Mouse (Mus musculus) retina, postnatal 7 days (tissue): ENCODE results near the gene Ppp1r13b.

Experiments used
- DNase-seq: peaks from one replicate; pipeline ENCODE4 v3.0.0-alpha.2; 2012; ENCODE audit warnings: low read depth, low spot score

Gene Ppp1r13b

DNA sequence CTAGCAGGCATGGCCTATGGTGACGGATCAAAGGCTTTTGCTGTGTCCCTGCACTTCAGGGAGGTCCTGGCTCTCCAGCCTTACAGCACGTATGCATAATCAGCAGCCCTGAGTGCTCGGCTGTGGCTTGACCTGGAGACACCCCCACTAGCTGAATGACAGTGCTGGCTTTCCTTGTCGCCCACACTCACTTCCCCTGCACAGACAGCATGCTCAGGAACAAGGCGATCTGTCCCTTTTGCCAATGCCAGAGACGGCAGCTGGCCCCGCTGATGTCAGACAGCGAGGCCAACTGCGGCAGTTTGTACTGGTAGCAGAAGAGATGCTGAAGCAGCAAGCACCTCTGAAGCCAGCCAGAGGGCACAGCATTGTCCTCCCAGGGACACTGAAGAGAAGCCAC lies 12.1 kb upstream of the Ppp1r13b start:
- no peak for DNase-seq

DNA sequence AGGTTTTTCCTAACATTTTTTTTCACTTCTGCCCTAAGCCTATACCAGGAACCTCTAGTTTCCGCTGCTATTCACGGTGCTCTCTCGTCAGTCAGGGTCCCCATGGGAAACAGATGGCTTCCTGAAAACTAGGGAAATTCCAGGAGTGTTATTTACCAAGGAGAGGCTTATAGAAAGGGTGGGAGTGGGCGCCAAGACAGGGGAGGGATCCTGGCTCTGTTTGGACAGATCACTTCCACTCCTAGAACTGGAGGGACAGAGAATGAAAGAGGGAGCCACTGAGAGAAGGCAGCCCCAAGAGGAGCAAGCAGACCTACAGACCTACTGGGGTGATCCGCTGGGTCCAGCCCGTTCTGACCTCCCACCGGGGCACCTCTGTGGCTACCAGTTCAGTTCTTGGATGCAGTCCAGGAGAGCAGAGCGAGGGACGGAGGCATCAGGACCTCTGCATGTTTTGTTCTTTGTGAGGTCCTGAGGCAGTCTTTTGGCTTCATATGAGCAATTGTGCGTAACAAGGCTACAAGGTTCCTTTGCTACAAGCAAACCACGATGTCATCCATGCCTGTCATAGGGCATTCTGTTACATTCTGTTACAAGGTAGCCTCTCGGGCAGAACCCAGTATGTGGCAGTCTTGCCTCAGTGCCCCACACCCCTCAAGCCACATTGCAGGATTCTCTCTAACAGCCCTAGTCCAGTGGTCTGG lies 8.8 kb upstream of the Ppp1r13b start:
- no peak for DNase-seq

DNA sequence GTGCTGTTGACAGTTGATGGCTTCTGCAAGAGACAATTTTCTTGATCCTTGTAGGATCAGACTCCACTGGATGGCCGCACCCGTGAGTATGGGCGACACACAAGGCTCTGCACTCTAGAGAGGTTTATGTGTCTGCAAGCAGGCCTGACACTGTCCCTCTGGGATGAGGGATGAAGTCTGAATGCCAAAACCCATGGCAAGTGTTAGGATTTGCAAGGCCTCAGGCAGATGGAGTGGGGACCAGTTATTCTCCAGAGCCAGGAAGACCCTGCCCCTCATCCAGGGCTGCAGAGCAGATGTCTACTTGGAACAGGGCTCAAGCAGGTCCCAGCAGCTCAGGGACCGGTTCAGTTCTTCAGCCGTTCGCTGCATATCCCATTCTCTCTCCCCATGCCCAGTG lies 7.9 kb upstream of the Ppp1r13b start:
- DNase-seq: no peak

DNA sequence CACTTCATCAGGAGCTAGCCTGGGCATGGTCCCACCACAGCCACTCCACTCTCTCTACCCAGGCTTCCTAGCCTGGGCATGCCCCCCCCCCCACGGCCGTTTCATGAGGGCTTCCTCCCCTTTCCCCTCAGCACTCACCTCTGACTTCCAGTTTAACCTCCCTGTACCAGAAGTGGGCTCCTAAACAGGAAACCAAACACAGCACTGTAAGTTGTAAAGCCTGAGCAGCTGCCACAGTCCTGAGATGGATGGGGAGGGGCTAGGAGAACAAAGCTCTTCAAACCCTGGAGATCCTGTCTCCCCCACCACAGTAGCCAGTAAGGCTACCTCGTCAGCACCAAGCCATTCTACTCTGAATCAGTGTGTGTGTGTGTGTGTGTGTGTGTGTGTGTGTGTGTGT lies 6.1 kb upstream of the Ppp1r13b start:
- no peak for DNase-seq

DNA sequence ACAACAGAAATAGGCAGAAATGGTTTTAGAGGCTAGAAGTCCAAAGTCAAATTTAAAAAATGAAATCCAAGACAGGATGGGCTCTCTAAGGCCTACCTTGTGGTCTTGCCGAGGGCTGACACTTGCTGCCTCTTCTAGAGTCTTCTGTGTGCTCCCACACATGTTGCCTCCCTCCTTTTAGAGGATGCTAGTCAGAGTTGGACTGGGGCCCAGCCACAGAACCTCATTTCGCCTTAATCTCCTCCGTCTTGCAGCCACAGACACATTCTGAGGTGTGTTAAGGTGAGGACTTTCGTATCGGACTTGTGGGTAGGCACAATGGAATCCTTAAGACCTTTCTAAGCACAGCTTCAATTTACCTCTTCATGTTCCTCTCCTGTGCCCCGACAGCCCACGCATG lies 4.9 kb upstream of the Ppp1r13b start:
- no peak for DNase-seq

DNA sequence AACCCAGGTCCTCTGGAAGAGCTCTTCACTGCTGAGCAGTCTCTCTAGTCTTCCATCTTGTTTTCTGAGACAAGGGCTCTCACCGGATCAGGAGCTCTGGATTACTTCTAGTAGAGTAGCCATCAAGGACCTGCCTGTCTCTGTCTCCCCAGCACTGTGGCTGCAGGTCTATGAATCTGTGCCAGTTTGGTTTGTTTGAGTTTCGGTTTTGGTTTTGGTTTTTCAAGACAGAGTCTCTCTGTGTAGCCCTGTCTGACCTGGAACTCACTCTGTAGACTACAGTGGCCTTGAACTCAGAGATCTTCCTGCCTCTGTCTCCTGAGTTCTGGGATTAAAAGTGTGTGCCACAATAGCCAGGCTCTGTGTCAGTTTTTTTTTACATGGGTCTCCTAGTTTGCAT lies 3.9 kb upstream of the Ppp1r13b start:
- no peak for DNase-seq

DNA sequence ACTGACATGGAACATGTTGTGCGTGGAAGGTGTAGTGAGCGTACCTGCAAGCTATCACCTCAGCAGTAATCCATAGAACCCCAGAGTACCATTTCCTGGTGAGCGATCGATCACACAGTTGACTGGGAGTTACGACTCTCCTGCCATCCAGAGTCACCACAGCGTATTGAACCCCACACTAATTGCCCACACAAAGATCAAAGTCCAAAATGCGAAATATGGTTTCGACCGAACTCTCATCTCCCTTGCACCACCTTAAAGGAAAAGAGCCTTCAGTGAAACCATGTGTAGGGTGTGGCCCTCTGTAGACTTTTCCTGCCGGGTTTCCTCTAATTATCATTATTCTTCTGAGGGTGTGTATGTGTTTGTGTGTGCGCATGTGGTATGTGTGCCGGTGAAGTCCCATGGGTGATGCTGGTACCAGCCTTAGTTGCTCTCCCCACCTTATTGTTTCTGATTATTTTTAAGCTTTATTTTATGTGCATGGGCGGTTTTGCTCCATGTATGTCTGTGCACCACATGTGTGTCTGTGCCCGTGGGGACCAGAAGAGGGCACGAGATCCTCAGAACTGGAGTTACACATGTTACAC lies 3.4 kb upstream of the Ppp1r13b start:
- DNase-seq: no peak

DNA sequence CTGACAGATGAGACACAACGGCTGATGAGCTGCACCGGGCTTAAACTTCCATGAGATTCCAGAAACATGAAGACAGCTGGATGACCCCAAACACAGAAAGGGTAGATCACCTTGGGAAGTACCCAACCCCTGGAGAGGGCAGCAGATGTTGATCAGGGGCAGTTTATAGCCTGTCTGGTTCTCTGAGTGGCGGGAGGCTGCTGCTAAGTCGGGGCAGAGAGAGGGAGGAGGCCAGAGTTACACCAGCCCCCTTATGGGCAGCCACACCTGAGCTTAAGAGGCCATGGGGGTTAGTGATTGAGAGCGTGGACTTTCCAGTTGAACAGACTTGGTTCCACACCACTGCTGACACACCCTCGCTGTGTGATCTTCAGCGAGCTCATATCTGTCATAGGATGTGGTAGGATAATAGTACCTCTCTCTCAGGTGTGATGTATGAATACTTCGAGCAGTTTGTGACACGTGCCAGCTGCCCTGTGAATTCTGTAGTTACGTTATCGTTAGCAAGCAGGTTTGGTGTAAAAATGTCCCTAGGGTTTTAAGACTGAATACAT lies 1.2 kb upstream of the Ppp1r13b start:
- no peak for DNase-seq

DNA sequence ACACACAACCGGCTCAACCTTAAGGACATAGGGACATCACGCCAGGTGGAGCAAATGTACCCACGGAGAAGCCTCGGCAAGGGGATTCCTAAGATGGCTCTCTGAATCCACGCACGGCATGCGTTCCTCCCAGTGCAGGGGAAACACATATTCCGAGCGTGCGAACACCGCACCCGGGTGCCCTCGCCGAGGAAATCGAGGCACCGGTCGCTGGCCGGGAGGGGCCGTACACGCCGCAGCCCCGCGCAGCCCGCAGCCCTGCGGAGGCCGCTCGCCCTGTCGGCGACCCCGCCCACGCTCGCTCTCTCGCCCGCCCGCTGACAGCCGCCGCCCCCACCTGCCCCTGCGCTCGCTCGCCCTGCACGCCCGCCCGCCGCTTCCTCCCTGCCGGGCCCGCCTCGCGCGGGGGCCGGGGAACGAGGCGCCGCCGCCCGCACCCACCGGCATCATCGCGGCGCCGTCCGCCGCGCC lies 454 bp downstream of the Ppp1r13b start:
- peak; percentile 11 for DNase-seq

DNA sequence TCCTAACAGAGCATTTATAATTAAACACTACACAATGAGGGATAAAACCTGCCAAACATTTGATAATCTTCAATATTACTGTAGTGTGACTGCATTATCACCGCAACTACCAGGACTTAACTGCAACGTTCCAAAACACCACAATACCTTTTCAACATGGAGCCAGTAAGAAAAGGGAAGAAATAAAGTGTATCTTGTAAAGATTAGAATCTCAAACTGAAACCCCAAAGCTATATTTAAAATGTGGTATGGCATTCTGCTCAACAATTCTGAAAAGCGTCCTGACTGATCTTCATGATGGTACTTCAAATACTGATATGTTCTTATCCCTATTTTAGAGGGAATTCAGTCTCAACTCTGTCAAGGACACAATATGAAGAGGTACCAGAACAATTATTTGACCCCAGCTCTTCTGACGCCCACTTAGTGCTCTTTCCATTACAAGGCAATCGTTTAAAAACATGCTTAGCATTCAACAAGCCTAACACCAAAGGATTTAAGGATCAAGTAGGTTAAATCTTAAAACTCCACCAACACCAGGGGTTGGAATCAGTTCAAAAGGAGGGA lies 1.5 kb downstream of the Ppp1r13b start:
- DNase-seq: no peak

DNA sequence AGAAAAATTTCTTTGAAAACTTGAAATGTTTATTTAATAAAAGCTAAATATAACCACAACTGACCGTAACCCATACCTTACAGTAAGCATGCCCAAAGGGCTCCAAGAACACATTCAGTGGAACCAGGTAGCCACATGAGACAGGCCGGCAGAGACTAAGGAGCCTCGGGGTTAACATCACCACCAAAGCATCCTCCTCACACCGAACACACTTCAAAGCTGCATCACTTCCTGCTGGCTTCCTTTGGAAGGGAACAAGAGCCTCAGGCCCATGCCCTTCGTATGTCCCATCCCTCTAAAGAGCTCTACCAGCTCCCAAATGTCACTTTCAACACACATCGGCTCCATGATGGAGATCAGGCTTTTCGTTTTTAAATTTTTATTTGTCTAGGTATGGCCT lies 5.4 kb downstream of the Ppp1r13b start:
- no peak for DNase-seq

DNA sequence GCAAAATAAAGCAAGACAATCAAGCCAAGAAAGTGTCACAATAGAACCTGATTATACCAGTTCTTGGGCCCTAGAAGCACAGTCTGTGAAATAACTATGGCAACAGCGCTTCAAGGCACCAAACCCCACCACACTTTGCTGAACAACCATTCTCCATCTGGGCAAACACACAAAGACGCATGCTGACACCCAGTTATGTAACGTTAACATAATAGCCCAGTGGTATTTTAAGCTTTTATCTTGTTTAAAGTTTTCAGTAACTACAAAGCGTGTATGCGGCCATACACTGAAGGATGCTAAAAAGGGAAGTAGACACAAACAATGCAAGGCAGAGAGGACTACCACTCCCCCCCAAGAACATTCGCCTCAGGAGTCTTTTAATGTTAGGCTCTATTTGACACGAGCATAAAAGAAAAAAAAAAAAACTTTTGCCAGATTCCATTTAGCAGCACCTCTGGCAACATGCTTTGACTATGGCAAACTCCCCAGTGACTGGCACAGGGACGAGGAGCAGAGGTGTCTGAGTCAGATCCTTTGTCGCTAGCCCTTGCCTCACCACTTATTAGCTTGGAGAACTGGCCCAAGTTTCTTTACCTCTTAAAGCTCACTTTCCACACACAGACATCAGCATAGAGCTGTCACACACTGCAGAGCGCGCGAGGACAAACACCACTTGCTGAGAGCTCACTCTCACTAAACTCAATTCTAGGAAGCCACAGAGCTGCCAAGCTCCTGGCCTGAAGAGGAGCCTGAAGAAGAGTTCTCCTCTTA lies 6.6 kb downstream of the Ppp1r13b start:
- no peak for DNase-seq

DNA sequence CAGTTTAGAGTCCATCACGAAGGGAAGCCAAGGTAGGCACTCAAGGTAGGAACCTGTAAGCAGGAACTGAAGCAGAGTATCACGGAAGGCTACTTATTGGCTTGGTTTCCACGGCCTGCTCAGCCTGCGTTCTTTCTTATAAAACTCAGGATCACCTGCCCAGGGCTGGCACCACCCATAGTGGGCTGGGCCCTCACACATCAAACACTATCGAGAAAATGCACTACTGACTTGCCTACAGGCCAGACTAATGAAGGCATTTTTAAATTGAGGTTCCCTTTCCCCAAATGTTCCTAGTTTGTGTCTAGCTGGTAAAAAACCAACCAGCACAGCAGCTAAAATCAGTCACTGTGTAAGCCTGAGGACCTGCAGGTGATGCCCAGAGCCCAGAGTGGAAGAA lies 8.3 kb downstream of the Ppp1r13b start:
- no peak for DNase-seq

DNA sequence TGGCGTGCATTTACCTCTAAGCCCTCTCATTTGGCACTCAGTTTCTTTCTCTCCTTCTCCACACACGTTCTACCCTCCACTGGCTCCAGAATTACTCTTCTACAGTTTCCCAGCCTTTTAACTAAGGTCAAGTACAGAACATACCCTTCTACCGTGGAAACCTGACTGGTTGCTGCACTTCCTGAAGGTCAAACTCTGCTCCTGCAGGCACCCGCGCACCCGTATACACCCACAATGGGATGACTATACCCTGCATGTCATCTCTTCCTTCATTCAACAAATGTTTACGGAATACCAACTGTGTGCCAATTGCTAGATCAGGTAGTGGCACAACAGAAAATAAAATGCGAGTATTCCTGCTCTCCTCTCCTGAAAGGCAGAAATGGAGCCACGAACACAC lies 9.2 kb downstream of the Ppp1r13b start:
- no peak for DNase-seq

DNA sequence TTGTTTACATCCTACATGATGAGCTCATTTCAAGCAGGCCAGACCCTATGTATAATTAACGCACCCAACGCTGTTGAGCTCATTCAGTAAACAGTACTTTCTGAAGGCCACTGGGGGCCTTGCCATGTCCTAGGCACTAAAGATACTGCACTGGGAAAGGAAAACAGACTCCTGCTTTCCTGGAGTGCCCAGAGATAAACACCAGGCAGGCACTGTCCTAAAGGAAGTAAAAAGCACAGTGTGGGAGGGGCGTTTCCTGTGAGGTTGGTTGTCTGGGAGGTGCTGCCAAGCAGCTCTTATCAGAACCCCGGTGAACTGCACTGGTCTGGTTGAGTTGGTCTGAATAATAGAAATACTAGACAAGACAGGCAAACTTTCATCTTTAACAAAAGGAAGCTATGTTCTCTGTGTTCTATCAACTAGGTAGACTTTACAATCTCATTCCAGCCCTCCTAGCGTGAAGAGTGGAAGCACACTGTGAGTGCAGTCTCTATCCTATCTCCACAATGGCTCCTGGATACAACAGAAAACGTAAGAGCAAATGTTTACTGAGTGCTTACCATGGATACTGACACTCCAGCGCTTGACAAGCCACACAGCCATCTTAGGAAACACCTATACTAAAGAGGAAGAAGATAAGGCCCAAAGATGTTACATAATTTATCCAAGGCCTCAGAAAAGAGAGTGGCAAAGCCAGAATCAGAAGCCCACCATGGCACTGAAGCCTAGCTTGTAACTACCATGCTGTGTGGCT lies 10.8 kb downstream of the Ppp1r13b start:
- DNase-seq: no peak

DNA sequence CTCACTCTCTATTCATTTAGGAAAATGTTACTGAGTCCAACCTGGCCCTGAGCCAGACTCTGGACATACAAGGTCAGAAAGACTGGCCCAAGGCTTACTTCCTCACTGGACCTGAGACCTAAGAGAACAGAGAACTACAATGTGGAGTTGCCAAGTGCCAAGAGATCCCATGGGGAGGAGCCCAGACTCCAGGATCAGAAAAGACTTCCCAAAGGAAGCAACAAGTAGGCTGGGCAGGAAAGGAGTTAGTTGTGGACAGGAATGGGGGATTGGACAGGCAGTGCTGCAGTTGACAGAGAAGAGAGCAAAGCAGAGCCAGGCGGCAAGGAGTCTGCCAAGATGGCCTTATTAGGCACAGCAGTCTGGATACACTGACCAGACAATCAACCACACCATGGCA lies 13.8 kb downstream of the Ppp1r13b start:
- no peak for DNase-seq

DNA sequence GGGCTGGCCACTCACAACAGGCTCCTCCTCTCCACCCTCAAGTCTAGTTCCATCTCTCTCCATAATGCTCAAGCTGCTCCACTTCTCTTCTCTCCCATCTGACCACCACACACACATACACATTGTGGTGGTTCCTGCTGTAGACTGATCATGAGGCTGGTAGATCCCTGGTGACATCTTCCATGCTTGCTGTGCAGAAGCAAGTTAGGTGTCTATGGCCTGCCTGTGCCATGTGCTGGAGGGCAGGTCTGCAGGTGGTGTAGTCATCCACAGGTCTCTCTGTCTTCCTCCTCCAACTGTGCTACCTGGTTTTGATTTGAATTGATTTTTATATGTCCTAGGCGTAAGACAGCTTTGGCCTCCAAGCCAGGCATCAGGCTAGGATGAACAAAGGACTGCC lies 14.9 kb downstream of the Ppp1r13b start:
- DNase-seq: no peak

DNA sequence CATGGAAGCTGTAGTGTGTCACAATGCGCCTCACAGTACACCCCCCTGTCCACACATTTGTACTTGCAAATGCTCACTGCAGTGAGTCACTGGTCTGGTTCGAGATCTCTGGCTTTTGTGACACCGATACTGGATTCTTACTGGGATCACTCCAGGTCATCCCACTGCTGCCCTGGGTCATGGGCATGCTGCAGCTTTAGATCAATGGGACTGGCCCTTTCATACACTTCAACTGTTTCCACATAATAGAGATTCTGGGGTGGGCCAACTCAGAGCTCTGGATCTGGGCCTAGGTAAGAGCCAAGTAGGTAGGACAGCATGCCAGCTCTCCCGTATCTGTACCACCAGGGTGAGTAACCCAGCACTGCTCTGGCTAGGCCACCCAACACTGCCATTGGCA lies 16.1 kb downstream of the Ppp1r13b start:
- DNase-seq: no peak

DNA sequence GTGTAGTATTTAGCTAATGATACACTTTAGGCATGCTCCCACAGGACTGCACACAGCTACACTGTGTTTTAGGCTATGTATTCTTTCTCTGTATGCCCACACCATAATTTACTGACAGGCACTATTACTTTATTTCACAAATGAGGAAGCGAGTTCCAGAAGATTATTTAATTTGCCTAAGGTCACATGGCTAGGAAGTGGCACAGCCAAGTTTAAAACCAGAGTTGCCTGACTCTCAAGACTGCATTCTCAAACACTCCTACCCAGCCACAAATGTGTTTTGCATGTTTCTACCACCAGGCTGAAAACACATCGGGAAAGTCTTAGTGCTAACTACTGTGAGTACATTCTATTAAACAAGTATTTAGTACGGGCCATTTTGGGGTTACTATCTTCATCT lies 18.7 kb downstream of the Ppp1r13b start:
- DNase-seq: no peak

DNA sequence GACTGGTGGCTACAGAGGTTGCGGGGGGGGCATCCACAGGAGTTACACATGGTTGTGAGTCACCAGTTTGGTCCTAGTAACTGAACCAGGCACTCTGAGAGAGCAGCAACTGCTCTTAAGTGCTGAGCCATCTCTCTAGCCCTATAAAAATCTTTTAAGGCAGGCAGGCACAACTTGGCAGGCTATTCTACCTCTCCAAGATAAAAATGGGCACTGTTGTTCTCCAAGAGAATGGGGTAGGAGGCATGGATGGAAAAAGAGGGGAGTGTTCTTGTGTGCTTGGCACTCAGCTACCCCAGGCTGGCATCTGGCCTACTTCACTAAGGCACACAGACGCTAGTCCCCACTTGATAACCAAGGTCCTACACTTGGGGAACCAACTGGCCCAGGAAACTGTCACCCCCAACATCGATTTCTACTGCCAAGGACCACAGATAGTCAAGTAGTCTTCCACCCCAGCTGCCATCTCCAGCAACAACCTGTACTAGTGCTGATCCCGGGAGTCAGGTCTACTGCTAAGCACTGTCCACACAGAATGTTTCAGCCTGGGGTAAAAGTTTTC lies 19.5 kb downstream of the Ppp1r13b start:
- no peak for DNase-seq

DNA sequence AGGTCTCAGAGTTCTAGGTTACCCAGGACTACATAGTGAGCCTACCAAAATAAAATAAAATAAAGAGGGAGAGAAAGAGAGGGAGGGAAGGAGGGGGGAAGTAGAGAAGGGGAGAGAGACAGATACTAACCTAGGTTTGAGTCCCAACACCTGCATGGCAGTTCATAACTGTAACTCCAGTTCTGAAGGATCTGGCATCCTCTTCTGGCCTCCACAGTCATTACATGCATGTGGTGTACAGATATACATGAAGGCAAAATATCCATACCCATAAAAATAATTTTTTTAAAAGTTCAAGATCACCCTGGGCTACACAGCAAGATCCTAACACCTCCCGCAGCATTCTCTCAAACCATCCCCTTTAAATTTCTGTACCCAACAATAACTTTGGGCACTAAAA lies 20.9 kb downstream of the Ppp1r13b start:
- no peak for DNase-seq
